Mouse (Mus musculus) forebrain, postnatal 0 days (tissue): ENCODE measurements around the gene Dppa5a. TPM values are rescaled to one million over a fixed set of nuclear protein-coding genes. Genes with fewer than 3 reads are reported as not detected.
A peak's percentile ranks its signal among the peaks of the same experiment; 100 is the strongest.
"Not testable (repeated sequence)": the region's sequence is repeated elsewhere in the genome, so short reads cannot be mapped to it uniquely, and the experiment has no call there.

ENCODE experiments used
- ATAC-seq: fragments of 200-750 bp; cut with Nextera tagmentation; 2 replicates; pipeline ENCODE4 v1.8.0; 2017; ENCODE audit warnings: mild to moderate bottlenecking, moderate library complexity
- DNase-seq: peaks from one replicate; pipeline ENCODE4 v3.0.0-alpha.2; 2015
- H3K27ac ChIP-seq: fragments of 300-500 bp; sonication (generic); 2 replicates; pipeline ENCODE4 v1.5.1; 2014; ENCODE audit warnings: low read depth, mild to moderate bottlenecking, antibody characterized with exemption, low read length, moderate library complexity, mixed read lengths
- H3K27me3 ChIP-seq: fragments of 300-500 bp; sonication (generic); 2 replicates; pipeline ENCODE4 v1.6.1; 2014; ENCODE audit warnings: mild to moderate bottlenecking, low read length, mixed read lengths; ENCODE audit not compliant: insufficient read depth
- H3K36me3 ChIP-seq: fragments of 300-500 bp; sonication (generic); 2 replicates; pipeline ENCODE4 v1.6.1; 2014; ENCODE audit warnings: mild to moderate bottlenecking, moderate library complexity; ENCODE audit not compliant: insufficient read depth
- H3K4me1 ChIP-seq: fragments of 300-500 bp; sonication (generic); 2 replicates; pipeline ENCODE4 v1.6.1; 2014; ENCODE audit warnings: antibody characterized with exemption; ENCODE audit not compliant: insufficient read depth
- H3K4me2 ChIP-seq: fragments of 300-500 bp; sonication (generic); 2 replicates; pipeline ENCODE4 v1.6.1; 2014; ENCODE audit warnings: low read depth, mild to moderate bottlenecking, moderate library complexity
- H3K4me3 ChIP-seq: fragments of 300-500 bp; sonication (generic); 2 replicates; pipeline ENCODE4 v1.5.1; 2014; ENCODE audit warnings: low read depth, low read length, mixed read lengths
- H3K9ac ChIP-seq: fragments of 300-500 bp; sonication (generic); 2 replicates; pipeline ENCODE4 v1.6.1; 2014; ENCODE audit warnings: mild to moderate bottlenecking
- H3K9me3 ChIP-seq: fragments of 300-500 bp; sonication (generic); 2 replicates; pipeline ENCODE4 v1.6.1; 2016; ENCODE audit warnings: low read length
- CTCF ChIP-seq: sonication (generic); IDR thresholded peaks from 2 replicates; pipeline ENCODE4 v1.5.1; 2016; ENCODE audit warnings: antibody characterized with exemption, control low read depth, low read depth
- WGBS: fragments of 180-500 bp; shearing (Covaris S2); extraction: QIAGEN DNeasy Blood & Tissue Kit; methylation state at CpG from one replicate; pipeline ENCODE4 v1.1.7; 2014; 5-methylcytosine and 5-hydroxymethylcytosine counted together
- polyA plus RNA-seq: library from polyadenylated mRNA; unstranded; fragments of >200 nt; fragmentation: Nextera tagmentation; extraction: Ambion mirVana; gene quantifications from 2 replicates; pipeline ENCODE4 v1.2.1, GENCODE M21; 2015
- total RNA-seq: library from RNA; depleted of rRNA; stranded (reverse); fragments of >200 nt; gene quantifications from 2 replicates; pipeline ENCODE4 v1.2.3, GENCODE M21; 2014; rRNA removed

Gene Dppa5a
- total RNA-seq (2.2 and 3.3 TPM in 2 replicates), polyA plus RNA-seq (4.9 and 6.9 TPM in 2 replicates)

GRCm38 (mm10) chr9:78367959-78368358 lies at the start of gene Dppa5a:
Dppa5a (minus strand) TSS chr9:78368177.
- 95% methylated on average over 16 of the region's 16 CpGs for WGBS
- H3K9ac ChIP-seq, H3K36me3 ChIP-seq, H3K27me3 ChIP-seq, H3K4me3 ChIP-seq, H3K9me3 ChIP-seq, H3K27ac ChIP-seq, H3K4me1 ChIP-seq, H3K4me2 ChIP-seq, DNase-seq, ATAC-seq: not testable (repeated sequence)

GRCm38 (mm10) chr9:78401596-78401995 lies 33.6 kb upstream of the Dppa5a start:
- H3K36me3 ChIP-seq = no peaks in the 10 kb centered on the region
- 86% methylated on average over 7 of the region's 7 CpGs for WGBS
- no peak for DNase-seq
- no peak overlapping the region for H3K4me2 ChIP-seq
- no peak overlapping the region for H3K4me3 ChIP-seq
- H3K9ac ChIP-seq = no peak overlapping the region
- ATAC-seq = no peak
- H3K9me3 ChIP-seq = no peaks in the 10 kb centered on the region
- H3K4me1 ChIP-seq = no peaks in the 10 kb centered on the region
- H3K27me3 ChIP-seq = peaks cover 11% of the 10 kb centered on the region; the same call in 1 of the 2 replicates
- H3K27ac ChIP-seq = no peak overlapping the region
- no peak for TF ChIP-seq CTCF

- H3K27me3 ChIP-seq = peaks cover 22% of the 10 kb centered on the region
- no peak overlapping the region for H3K4me3 ChIP-seq
- H3K4me2 ChIP-seq = no peak overlapping the region
- DNase-seq (no peak), ATAC-seq (no peak)
- H3K36me3 ChIP-seq = no peaks in the 10 kb centered on the region
- H3K27ac ChIP-seq = no peak overlapping the region
- H3K4me1 ChIP-seq = no peaks in the 10 kb centered on the region
- WGBS = 86% methylated on average over 5 of the region's 5 CpGs
- no peak for TF ChIP-seq CTCF
- no peaks in the 10 kb centered on the region for H3K9me3 ChIP-seq
- H3K9ac ChIP-seq = no peak overlapping the region
Measured at GRCm38 (mm10) chr9:78400570-78400969, 32.6 kb upstream of the Dppa5a start.

- H3K36me3 ChIP-seq = no peaks in the 10 kb centered on the region
- H3K27ac ChIP-seq = no peak overlapping the region
- peaks cover 44% of the 10 kb centered on the region for H3K27me3 ChIP-seq
- WGBS = 59% methylated on average over 9 of the region's 9 CpGs
- H3K4me1 ChIP-seq = no peaks in the 10 kb centered on the region
- no peak for ATAC-seq
- DNase-seq = no peak
- no peak for TF ChIP-seq CTCF
- H3K9me3 ChIP-seq = no peaks in the 10 kb centered on the region
- H3K9ac ChIP-seq = no peak overlapping the region
- H3K4me2 ChIP-seq = no peak overlapping the region; the same call in 1 of the 2 replicates
- H3K4me3 ChIP-seq = no peak overlapping the region
Measured at GRCm38 (mm10) chr9:78396517-78396916, 28.5 kb upstream of the Dppa5a start.

- WGBS = 7% methylated on average over 88 of the region's 93 CpGs
- Histone ChIP-seq H3K27me3 (peaks cover 44% of the 10 kb centered on the region), H3K9ac (0 out of 2 replicates have a peak within 1 kb of the TSS, but pooled peaks have one; percentile 10), H3K4me3 (peak within 1 kb of the TSS; percentile 37), H3K36me3 (no peaks in the 10 kb centered on the region), H3K4me2 (peak within 1 kb of the TSS; percentile 49), H3K9me3 (no peaks in the 10 kb centered on the region), H3K27ac (no peak within 1 kb of the TSS), H3K4me1 (no peaks in the 10 kb centered on the region)
- DNase-seq = peak; percentile 71
- ATAC-seq = peak; percentile 95
- TF ChIP-seq CTCF = no peak
Measured at GRCm38 (mm10) chr9:78395630-78396351, 27.8 kb upstream of the Dppa5a start, which contains the start of gene Ddx43. Ddx43 (plus strand) TSS chr9:78395777.

GRCm38 (mm10) chr9:78395244-78395629 lies 27.3 kb upstream of the Dppa5a start:
- peaks cover 44% of the 10 kb centered on the region for H3K27me3 ChIP-seq
- H3K9me3 ChIP-seq = no peaks in the 10 kb centered on the region
- DNase-seq = no peak
- WGBS = 38% methylated on average over 11 of the region's 11 CpGs
- H3K36me3 ChIP-seq = no peaks in the 10 kb centered on the region
- H3K4me3 ChIP-seq = peak overlapping the region; percentile 37
- no peak for TF ChIP-seq CTCF
- no peak overlapping the region for H3K9ac ChIP-seq
- H3K27ac ChIP-seq = no peak overlapping the region
- H3K4me1 ChIP-seq = no peaks in the 10 kb centered on the region
- H3K4me2 ChIP-seq = peak overlapping the region; percentile 49
- ATAC-seq = no peak; the same call in 1 of the 2 replicates

- Histone ChIP-seq H3K36me3 (no peaks in the 10 kb centered on the region), H3K4me3 (no peak overlapping the region), H3K4me1 (no peaks in the 10 kb centered on the region), H3K27me3 (peaks cover 44% of the 10 kb centered on the region), H3K27ac (no peak overlapping the region), H3K9me3 (no peaks in the 10 kb centered on the region), H3K9ac (no peak overlapping the region), H3K4me2 (no peak overlapping the region)
- ATAC-seq (no peak), DNase-seq (no peak)
- no peak for TF ChIP-seq CTCF
- 71% methylated on average over 7 of the region's 7 CpGs for WGBS
Measured at GRCm38 (mm10) chr9:78394602-78395001, 26.6 kb upstream of the Dppa5a start.
